Mouse (Mus musculus) naive thymus-derived CD4-positive, alpha-beta T cell, adult 2 months (primary cell): Measurements from ENCODE around the gene Cnnm4.

ENCODE experiments used
- DNase-seq: peaks from one replicate; pipeline ENCODE4 v3.0.0-alpha.2; 2011; ENCODE audit warnings: low read depth

The Cnnm4 gene

GRCm38 (mm10) chr1:36541844-36542243, 70.4 kb downstream of the Cnnm4 start:
- DNase-seq = no peak

- no peak for DNase-seq
Observed at GRCm38 (mm10) chr1:36542925-36543324, 71.5 kb downstream of the Cnnm4 start.

DNA sequence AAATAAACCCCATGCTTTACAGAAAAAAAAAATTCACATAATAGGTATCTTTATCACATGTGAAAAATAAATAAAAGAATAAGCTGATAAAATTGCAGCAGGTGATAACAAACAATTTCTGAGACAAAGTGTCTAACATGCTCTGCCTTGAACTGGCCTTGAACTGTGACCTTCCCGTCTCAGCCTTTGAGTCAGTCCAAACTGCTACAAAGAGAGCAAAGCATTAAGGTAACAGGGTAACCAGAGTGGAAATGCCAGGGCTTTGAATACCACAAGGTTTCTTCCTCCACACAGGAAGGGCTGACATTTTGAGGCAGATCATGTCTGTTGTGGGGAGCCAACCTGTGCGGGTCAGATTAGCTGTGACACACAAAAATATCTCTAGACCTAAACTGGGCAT, 74.0 kb downstream of the Cnnm4 start:
- no peak for DNase-seq

DNA sequence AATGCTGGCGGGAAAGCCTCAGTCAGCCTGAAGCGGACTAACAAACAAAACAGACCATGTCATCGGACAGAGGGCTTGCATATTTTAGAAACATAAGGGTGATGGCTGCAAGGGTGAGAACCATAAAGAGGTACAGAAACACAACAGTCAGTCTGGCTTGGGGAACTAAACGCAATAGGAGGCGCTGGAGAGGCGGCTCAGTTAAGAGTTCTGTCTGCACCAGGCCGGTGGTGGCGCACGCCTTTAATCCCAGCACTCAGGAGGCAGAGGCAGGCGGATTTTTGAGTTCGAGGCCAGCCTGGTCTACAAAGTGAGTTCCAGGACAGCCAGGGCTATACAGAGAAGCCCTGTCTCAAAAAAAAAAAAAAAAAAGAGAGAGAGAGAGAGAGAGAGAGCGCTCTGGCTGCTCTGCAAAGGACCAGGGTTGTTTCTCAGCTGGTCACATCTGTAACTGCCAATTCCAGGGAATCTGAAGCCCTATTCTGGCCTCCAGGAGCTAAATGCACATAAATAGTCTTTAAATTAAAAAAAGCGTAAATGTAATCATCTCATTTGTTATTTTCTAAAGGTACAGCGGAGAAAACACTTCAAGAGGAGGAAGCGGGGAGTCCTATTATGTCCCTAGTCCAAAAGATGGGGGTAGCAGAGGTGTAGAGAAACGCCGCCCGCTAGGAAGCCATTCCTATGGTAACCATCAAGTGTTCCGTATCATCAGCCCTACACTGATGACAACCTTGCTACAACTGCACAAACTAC, 74.6 kb downstream of the Cnnm4 start:
- peak; percentile 36 for DNase-seq

DNA sequence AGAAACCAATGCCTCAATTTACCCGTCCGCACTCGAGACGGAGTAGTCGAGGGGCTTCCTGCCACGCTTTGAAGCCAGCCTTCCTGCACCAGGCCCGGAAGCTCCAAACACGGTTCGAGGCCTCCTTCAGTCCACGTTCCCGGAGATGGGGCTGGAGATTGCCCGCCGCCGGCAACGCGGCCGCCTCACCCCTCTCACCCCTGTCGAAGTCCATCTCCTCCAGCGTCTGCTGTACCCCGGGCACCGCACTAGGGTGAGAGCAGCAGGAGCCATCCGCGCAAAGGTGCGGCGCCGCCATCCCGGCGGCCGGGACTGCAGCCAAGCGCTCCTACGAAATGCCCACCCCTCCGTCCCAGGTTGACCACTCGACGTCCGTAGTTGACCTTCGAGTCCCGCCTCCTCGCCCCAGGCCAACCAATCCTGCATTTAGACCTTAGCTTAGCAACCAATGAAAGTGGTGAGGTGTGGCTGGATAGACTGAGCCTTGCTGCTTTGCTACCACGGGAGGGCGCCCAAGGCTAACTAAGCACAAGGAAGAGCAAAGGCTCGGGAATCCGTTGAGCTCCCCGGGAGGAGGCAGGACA, 75.6 kb downstream of the Cnnm4 start, which contains the start of gene Ankrd39:
Ankrd39 (minus strand) TSS at position 558 of the 584 bp plus-strand sequence.
- peak; percentile 96 for DNase-seq

GRCm38 (mm10) chr1:36547981-36548598, 76.7 kb downstream of the Cnnm4 start:
- peak; percentile 19 for DNase-seq

DNA sequence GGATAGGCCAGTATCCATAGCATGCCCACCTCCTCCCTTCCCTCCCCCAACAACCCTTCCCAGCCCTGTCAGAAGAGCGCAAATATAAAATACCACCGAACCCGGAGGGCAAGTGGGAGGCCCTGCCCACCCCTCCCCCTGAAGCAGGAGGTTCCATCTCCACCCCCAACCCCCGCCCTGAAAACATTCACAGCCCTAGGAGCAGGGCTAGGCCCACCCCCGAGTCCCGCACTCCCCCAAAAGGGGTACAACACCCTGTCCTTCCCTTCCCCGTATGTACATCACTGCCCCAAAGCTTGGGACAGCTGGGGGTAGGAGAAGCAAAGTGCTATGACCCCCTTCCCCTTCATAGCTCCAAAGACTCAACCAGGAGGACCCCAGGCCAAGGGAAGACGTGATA, 77.4 kb downstream of the Cnnm4 start:
- no peak for DNase-seq

GRCm38 (mm10) chr1:36549491-36549890, 78.1 kb downstream of the Cnnm4 start:
- no peak for DNase-seq

- no peak for DNase-seq
Observed at GRCm38 (mm10) chr1:36550075-36550863, 78.8 kb downstream of the Cnnm4 start.

GRCm38 (mm10) chr1:36551904-36552303, 80.5 kb downstream of the Cnnm4 start:
- DNase-seq = no peak

- DNase-seq = no peak
Observed at GRCm38 (mm10) chr1:36552506-36552905, 81.1 kb downstream of the Cnnm4 start.

DNA sequence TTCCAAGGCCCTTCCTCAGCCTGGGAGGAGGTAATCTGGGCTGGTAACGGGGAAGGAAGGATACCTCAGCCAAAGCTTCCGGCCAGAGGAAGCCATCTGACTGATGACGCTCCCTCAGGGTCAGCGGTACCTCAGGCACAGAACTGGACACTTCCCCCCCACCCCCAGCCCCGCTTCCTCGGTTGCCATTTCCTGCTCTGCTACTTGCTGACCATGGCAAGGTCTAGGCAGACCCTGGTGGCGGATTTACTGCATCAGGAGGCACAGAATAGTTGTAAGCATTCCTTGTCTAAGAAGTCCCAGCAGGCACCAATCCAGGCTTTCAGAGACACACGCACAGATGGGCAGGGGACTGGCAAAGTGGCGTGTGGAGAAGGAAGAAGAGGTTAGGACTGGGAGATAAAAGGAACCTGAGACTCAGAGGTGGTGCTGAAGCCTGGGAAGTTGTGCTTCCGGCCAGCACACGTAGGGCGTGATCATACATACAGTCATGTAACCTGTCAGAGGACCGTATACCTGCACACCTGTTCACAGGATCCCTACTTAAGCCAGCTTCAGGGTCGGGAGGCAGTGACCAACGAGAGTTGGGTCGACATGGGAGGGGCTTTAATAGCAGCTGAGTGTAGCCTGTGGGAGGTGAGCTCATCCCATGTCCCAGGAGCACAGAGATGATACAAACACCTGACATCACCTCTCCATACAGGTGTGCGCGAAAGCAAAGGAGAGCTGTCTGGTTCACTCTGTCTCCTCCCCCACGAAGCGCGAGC, 83.4 kb downstream of the Cnnm4 start:
- no peak for DNase-seq

DNA sequence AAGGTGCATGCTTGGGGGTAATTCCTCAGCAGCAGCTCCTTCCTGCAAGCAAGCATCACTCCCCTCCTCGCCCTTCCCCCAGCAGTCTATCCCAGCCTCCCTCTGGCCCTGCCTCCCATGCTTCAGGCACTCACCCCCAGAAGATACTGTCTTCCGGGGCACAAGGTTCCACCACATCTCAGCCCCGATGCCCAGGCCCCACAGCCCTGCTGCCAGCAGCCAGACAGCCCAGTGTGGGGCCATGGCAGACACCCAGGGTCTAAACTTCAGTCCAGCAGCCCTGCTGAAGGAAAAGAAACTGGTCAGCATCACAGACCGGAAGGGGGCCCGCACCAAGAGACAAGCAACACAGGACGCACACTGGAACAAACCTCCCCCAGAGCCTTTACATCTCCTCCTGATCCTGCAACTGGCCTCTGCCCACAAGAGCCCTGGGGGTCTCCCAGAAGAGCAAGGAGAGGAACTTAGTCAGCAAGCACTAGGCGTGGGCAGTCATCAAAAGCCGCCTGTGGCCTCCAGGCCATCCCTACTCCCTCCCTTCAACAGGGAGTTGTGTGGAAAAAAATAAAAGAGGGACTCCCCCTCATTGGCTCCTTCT, 84.5 kb downstream of the Cnnm4 start:
- peak; percentile 25 for DNase-seq

DNA sequence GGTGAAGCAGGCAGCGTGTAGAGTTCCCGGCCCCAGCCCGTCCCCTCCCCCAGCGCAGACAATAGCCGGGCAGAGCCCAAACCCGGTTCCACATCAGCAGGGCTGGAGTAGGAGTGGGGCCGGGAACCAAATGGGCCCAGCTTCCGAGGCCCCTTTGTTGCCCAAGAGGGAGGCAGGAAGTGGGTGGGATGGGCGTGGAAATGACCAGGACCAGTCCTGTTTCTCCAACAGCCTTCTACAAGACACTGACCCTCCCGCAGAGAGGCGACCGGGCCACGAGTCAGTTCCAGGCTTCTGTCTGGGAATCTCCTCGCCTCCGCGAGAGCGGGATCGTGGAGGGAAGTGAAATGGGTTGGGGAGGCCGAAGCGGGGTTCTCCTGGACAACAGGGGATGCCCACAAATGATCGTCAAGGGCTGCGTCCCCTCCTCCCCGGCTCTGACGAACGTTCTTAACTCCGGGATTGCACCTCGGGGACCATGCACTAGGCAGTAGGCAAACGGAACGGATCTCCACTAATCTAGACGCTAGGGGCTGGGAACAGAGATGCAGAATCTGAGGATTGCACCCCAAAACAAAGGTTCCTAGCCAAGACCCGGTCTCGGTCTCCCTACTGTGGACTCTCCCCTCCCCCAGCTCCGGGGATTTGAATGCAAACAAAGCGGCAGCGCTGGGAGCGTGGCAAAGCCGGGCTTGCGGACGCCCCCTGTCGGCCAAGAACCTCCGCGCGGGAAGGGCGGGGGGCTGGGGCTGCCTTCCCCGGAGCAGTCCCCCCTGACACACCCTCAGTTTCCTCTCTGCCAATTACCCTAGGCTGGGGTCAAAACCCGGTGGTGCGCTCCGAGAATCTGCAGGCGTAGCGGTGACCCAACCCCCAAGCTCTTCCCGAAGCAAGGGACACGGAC, 85.4 kb downstream of the Cnnm4 start:
- peak; percentile 87 for DNase-seq

- no peak for DNase-seq
Observed at GRCm38 (mm10) chr1:36557457-36558011, 86.1 kb downstream of the Cnnm4 start.
